Mouse (Mus musculus): ENCODE measurements at regions not wholly inside any gene's neighbourhood (a gene's known extent, or its start where the extent isn't known, plus 50 kb on each side); places are given as distances from the start of the nearest gene placed in this dataset.

- ATAC-seq, result no peak
- Histone ChIP-seq H3K27me3 (ENCODE audit: control insufficient read depth, insufficient read depth, low read depth, low read length) (no peaks in the 10 kb centered on the region), H3K9me3 (replicated peaks; ENCODE audit: control insufficient read depth, low read length, poor library complexity, severe bottlenecking) (no peaks in the 10 kb centered on the region), H3K9ac (ENCODE audit: low read depth, low read length) (no peak overlapping the region), H3K36me3 (ENCODE audit: control insufficient read depth, insufficient read depth, low read length) (no peaks in the 10 kb centered on the region), H3K4me3 (ENCODE audit: low read depth, low read length) (no peak overlapping the region), H3K4me2 (ENCODE audit: low read length) (no peak overlapping the region), H3K27ac (ENCODE audit: low read length) (no peak overlapping the region), H3K4me1 (ENCODE audit: control insufficient read depth, insufficient read depth, low read length) (no peaks in the 10 kb centered on the region)
- WGBS, result 97% methylated on average over 1 of the region's 1 CpGs
Observed at GRCm38 (mm10) chr8:76503621-76504020, 395.6 kb upstream of the Nr3c2 start.

- no peak for ATAC-seq
- no peak overlapping the region for H3K4me2 ChIP-seq (ENCODE audit: low read length)
- no peaks in the 10 kb centered on the region for H3K27me3 ChIP-seq (ENCODE audit: control insufficient read depth, insufficient read depth, low read depth, low read length)
- H3K27ac ChIP-seq (ENCODE audit: low read length), result no peak overlapping the region
- H3K36me3 ChIP-seq (ENCODE audit: control insufficient read depth, insufficient read depth, low read length), result no peaks in the 10 kb centered on the region
- no peak overlapping the region for H3K4me3 ChIP-seq (ENCODE audit: low read depth, low read length)
- H3K9me3 ChIP-seq (replicated peaks; ENCODE audit: control insufficient read depth, low read length, poor library complexity, severe bottlenecking), result no peaks in the 10 kb centered on the region
- no peaks in the 10 kb centered on the region for H3K4me1 ChIP-seq (ENCODE audit: control insufficient read depth, insufficient read depth, low read length)
- H3K9ac ChIP-seq (ENCODE audit: low read depth, low read length), result no peak overlapping the region
- WGBS, result 83% methylated on average over 3 of the region's 3 CpGs
Observed at GRCm38 (mm10) chr8:76507247-76507646, 392.0 kb upstream of the Nr3c2 start.

GRCm38 (mm10) chr8:76509201-76509600, 390.0 kb upstream of the Nr3c2 start:
- H3K27me3 ChIP-seq (ENCODE audit: control insufficient read depth, insufficient read depth, low read depth, low read length), result no peaks in the 10 kb centered on the region
- ATAC-seq, result no peak

GRCm38 (mm10) chr8:76514132-76514531, 385.1 kb upstream of the Nr3c2 start:
- no peak overlapping the region for H3K4me3 ChIP-seq (ENCODE audit: low read depth, low read length)
- WGBS, result 82% methylated on average over 1 of the region's 1 CpGs
- H3K4me1 ChIP-seq (ENCODE audit: control insufficient read depth, insufficient read depth, low read length), result no peaks in the 10 kb centered on the region
- ATAC-seq, result no peak
- H3K9ac ChIP-seq (ENCODE audit: low read depth, low read length), result no peak overlapping the region
- H3K4me2 ChIP-seq (ENCODE audit: low read length), result no peak overlapping the region
- H3K36me3 ChIP-seq (ENCODE audit: control insufficient read depth, insufficient read depth, low read length), result no peaks in the 10 kb centered on the region
- H3K27me3 ChIP-seq (ENCODE audit: control insufficient read depth, insufficient read depth, low read depth, low read length), result no peaks in the 10 kb centered on the region
- no peak overlapping the region for H3K27ac ChIP-seq (ENCODE audit: low read length)
- H3K9me3 ChIP-seq (replicated peaks; ENCODE audit: control insufficient read depth, low read length, poor library complexity, severe bottlenecking), result no peaks in the 10 kb centered on the region

More at GRCm38 (mm10) chr8:76509201-76509600, 390.0 kb upstream of the Nr3c2 start:
- Histone ChIP-seq H3K4me1 (ENCODE audit: control insufficient read depth, insufficient read depth, low read length) (no peaks in the 10 kb centered on the region), H3K27ac (ENCODE audit: low read length) (no peak overlapping the region), H3K36me3 (ENCODE audit: control insufficient read depth, insufficient read depth, low read length) (no peaks in the 10 kb centered on the region), H3K9ac (ENCODE audit: low read depth, low read length) (no peak overlapping the region), H3K4me3 (ENCODE audit: low read depth, low read length) (no peak overlapping the region), H3K9me3 (replicated peaks; ENCODE audit: control insufficient read depth, low read length, poor library complexity, severe bottlenecking) (no peaks in the 10 kb centered on the region), H3K4me2 (ENCODE audit: low read length) (no peak overlapping the region)

- WGBS, result 88% methylated on average over 3 of the region's 3 CpGs
- H3K9ac ChIP-seq (ENCODE audit: low read depth, low read length), result no peak overlapping the region
- H3K36me3 ChIP-seq (ENCODE audit: control insufficient read depth, insufficient read depth, low read length), result no peaks in the 10 kb centered on the region
- ATAC-seq, result no peak
- no peak overlapping the region for H3K4me2 ChIP-seq (ENCODE audit: low read length)
- no peaks in the 10 kb centered on the region for H3K4me1 ChIP-seq (ENCODE audit: control insufficient read depth, insufficient read depth, low read length)
- no peaks in the 10 kb centered on the region for H3K27me3 ChIP-seq (ENCODE audit: control insufficient read depth, insufficient read depth, low read depth, low read length)
- H3K4me3 ChIP-seq (ENCODE audit: low read depth, low read length), result no peak overlapping the region
- H3K27ac ChIP-seq (ENCODE audit: low read length), result no peak overlapping the region
- no peaks in the 10 kb centered on the region for H3K9me3 ChIP-seq (replicated peaks; ENCODE audit: control insufficient read depth, low read length, poor library complexity, severe bottlenecking)
Observed at GRCm38 (mm10) chr8:76538806-76539480, 360.3 kb upstream of the Nr3c2 start.

GRCm38 (mm10) chr8:76539638-76540037, 359.6 kb upstream of the Nr3c2 start:
- no peak overlapping the region for H3K9ac ChIP-seq (ENCODE audit: low read depth, low read length)
- H3K9me3 ChIP-seq (replicated peaks; ENCODE audit: control insufficient read depth, low read length, poor library complexity, severe bottlenecking), result no peaks in the 10 kb centered on the region
- no peak overlapping the region for H3K27ac ChIP-seq (ENCODE audit: low read length)
- H3K4me1 ChIP-seq (ENCODE audit: control insufficient read depth, insufficient read depth, low read length), result no peaks in the 10 kb centered on the region
- no peaks in the 10 kb centered on the region for H3K27me3 ChIP-seq (ENCODE audit: control insufficient read depth, insufficient read depth, low read depth, low read length)
- ATAC-seq, result no peak
- H3K4me2 ChIP-seq (ENCODE audit: low read length), result no peak overlapping the region
- no peaks in the 10 kb centered on the region for H3K36me3 ChIP-seq (ENCODE audit: control insufficient read depth, insufficient read depth, low read length)
- H3K4me3 ChIP-seq (ENCODE audit: low read depth, low read length), result no peak overlapping the region
- WGBS, result 91% methylated on average over 4 of the region's 4 CpGs

- Histone ChIP-seq H3K9me3 (replicated peaks; ENCODE audit: control insufficient read depth, low read length, poor library complexity, severe bottlenecking) (no peaks in the 10 kb centered on the region), H3K4me2 (ENCODE audit: low read length) (no peak overlapping the region), H3K9ac (ENCODE audit: low read depth, low read length) (no peak overlapping the region), H3K36me3 (ENCODE audit: control insufficient read depth, insufficient read depth, low read length) (no peaks in the 10 kb centered on the region), H3K27me3 (ENCODE audit: control insufficient read depth, insufficient read depth, low read depth, low read length) (no peaks in the 10 kb centered on the region), H3K27ac (ENCODE audit: low read length) (no peak overlapping the region), H3K4me3 (ENCODE audit: low read depth, low read length) (no peak overlapping the region), H3K4me1 (ENCODE audit: control insufficient read depth, insufficient read depth, low read length) (no peaks in the 10 kb centered on the region)
- 60% methylated on average over 3 of the region's 3 CpGs for WGBS
- no peak for ATAC-seq
Observed at GRCm38 (mm10) chr8:76540611-76541010, 358.6 kb upstream of the Nr3c2 start.

GRCm38 (mm10) chr8:76551681-76552080, 347.6 kb upstream of the Nr3c2 start:
- no peaks in the 10 kb centered on the region for H3K4me1 ChIP-seq (ENCODE audit: control insufficient read depth, insufficient read depth, low read length)
- no peak overlapping the region for H3K27ac ChIP-seq (ENCODE audit: low read length)
- H3K9ac ChIP-seq (ENCODE audit: low read depth, low read length), result no peak overlapping the region
- no peaks in the 10 kb centered on the region for H3K9me3 ChIP-seq (replicated peaks; ENCODE audit: control insufficient read depth, low read length, poor library complexity, severe bottlenecking)
- no peaks in the 10 kb centered on the region for H3K27me3 ChIP-seq (ENCODE audit: control insufficient read depth, insufficient read depth, low read depth, low read length)
- H3K36me3 ChIP-seq (ENCODE audit: control insufficient read depth, insufficient read depth, low read length), result no peaks in the 10 kb centered on the region
- no peak overlapping the region for H3K4me3 ChIP-seq (ENCODE audit: low read depth, low read length)
- 91% methylated on average over 2 of the region's 2 CpGs for WGBS
- ATAC-seq, result no peak
- H3K4me2 ChIP-seq (ENCODE audit: low read length), result no peak overlapping the region

GRCm38 (mm10) chr8:76601566-76601965, 297.7 kb upstream of the Nr3c2 start:
- H3K36me3 ChIP-seq (ENCODE audit: control insufficient read depth, insufficient read depth, low read length), result no peaks in the 10 kb centered on the region
- WGBS, result 67% methylated on average over 1 of the region's 1 CpGs
- no peaks in the 10 kb centered on the region for H3K4me1 ChIP-seq (ENCODE audit: control insufficient read depth, insufficient read depth, low read length)
- H3K9ac ChIP-seq (ENCODE audit: low read depth, low read length), result no peak overlapping the region
- no peak for ATAC-seq
- no peaks in the 10 kb centered on the region for H3K27me3 ChIP-seq (ENCODE audit: control insufficient read depth, insufficient read depth, low read depth, low read length)
- no peaks in the 10 kb centered on the region for H3K9me3 ChIP-seq (replicated peaks; ENCODE audit: control insufficient read depth, low read length, poor library complexity, severe bottlenecking)
- H3K27ac ChIP-seq (ENCODE audit: low read length), result no peak overlapping the region
- no peak overlapping the region for H3K4me2 ChIP-seq (ENCODE audit: low read length)
- no peak overlapping the region for H3K4me3 ChIP-seq (ENCODE audit: low read depth, low read length)
